Mouse (Mus musculus) myocyte (in vitro differentiated cells): ENCODE results near the gene Ltf. TPM values are rescaled to one million over a fixed set of nuclear protein-coding genes. Genes with fewer than 3 reads are reported as not detected.

ENCODE experiments used
- H3K27me3 ChIP-seq: one replicate; pipeline ENCODE4 v1.6.1; 2011; ENCODE audit not compliant: control insufficient read depth, insufficient read depth, insufficient read length
- H3K36me3 ChIP-seq: one replicate; pipeline ENCODE4 v1.6.1; 2011; ENCODE audit not compliant: control insufficient read depth, insufficient read depth
- H3K4me2 ChIP-seq: one replicate; pipeline ENCODE4 v1.6.1; 2011; ENCODE audit warnings: low read depth, control low read depth
- H3K4me3 ChIP-seq: one replicate; pipeline ENCODE4 v1.5.1; 2011; ENCODE audit warnings: mild to moderate bottlenecking, control low read depth, moderate library complexity
- H3K79me2 ChIP-seq: one replicate; pipeline ENCODE4 v1.6.1; 2011; ENCODE audit not compliant: control insufficient read depth, insufficient read depth
- H3ac ChIP-seq: one replicate; pipeline ENCODE4 v1.6.1; 2011; ENCODE audit not compliant: control insufficient read depth, insufficient read length
- CEBPB ChIP-seq: IDR thresholded peaks from 2 replicates; pipeline ENCODE4 v1.6.1; 2011; ENCODE audit warnings: mild to moderate bottlenecking, moderate library complexity; ENCODE audit not compliant: poor library complexity, insufficient read depth, severe bottlenecking
- E2F4 ChIP-seq: IDR thresholded peaks from one replicate; pipeline ENCODE4 v1.6.1; 2011; ENCODE audit warnings: mild to moderate bottlenecking, control low read depth, moderate library complexity; ENCODE audit not compliant: insufficient read depth
- MAX ChIP-seq: IDR thresholded peaks from one replicate; pipeline ENCODE4 v1.6.1; 2011; ENCODE audit warnings: low read depth, mild to moderate bottlenecking, control low read depth
- MYOD1 ChIP-seq, 3 experiments: IDR thresholded peaks; one replicate each; pipeline ENCODE4 v1.6.1; 2011; ENCODE audit warnings: control low read depth in 2 of 3, low read depth in 2 of 3, mild to moderate bottlenecking in 2 of 3, moderate library complexity in 1 of 3; ENCODE audit not compliant: insufficient read length in 2 of 3, control insufficient read depth in 1 of 3
- MYOG ChIP-seq, 3 experiments: IDR thresholded peaks; one replicate each; pipeline ENCODE4 v1.6.1; 2011; ENCODE audit warnings: control low read depth in 2 of 3, low read depth in 2 of 3, mild to moderate bottlenecking in 2 of 3; ENCODE audit not compliant: insufficient read length in 2 of 3, control insufficient read depth in 1 of 3, insufficient read depth in 1 of 3
- POLR2A ChIP-seq: IDR thresholded peaks from one replicate; pipeline ENCODE4 v1.6.1; 2011; ENCODE audit warnings: low read depth, mild to moderate bottlenecking, control low read depth, moderate library complexity; ENCODE audit not compliant: insufficient read length
- POLR2AphosphoS2 ChIP-seq: IDR thresholded peaks from one replicate; pipeline ENCODE4 v1.6.1; 2011; ENCODE audit warnings: low read depth, control low read depth; ENCODE audit not compliant: insufficient read length
- REST ChIP-seq: IDR thresholded peaks from one replicate; pipeline ENCODE4 v1.6.1; 2011; ENCODE audit warnings: mild to moderate bottlenecking, control low read depth, moderate library complexity; ENCODE audit not compliant: insufficient read depth, insufficient read length
- SRF ChIP-seq: IDR thresholded peaks from one replicate; pipeline ENCODE4 v1.6.1; 2011; ENCODE audit warnings: low read depth; ENCODE audit not compliant: control insufficient read depth, insufficient read length
- TCF12 ChIP-seq: IDR thresholded peaks from one replicate; pipeline ENCODE4 v1.6.1; 2011; ENCODE audit warnings: mild to moderate bottlenecking, control low read depth; ENCODE audit not compliant: poor library complexity, insufficient read depth, severe bottlenecking
- TCF3 ChIP-seq: IDR thresholded peaks from one replicate; pipeline ENCODE4 v1.6.1; 2011; ENCODE audit warnings: low read depth, control low read depth; ENCODE audit not compliant: insufficient read length
- USF1 ChIP-seq: IDR thresholded peaks from one replicate; pipeline ENCODE4 v1.6.1; 2011; ENCODE audit warnings: low read depth, mild to moderate bottlenecking, control low read depth, moderate library complexity
- polyA plus RNA-seq: library from polyadenylated mRNA; unstranded; fragments of >200 nt; fragmentation: generic; extraction: Trizol; gene quantifications from one replicate; pipeline ENCODE4 v1.2.1, GENCODE M21; 2012; ENCODE audit warnings: missing spikeins

Ltf gene
- polyA plus RNA-seq, 1 experiment, result not detected

GRCm38 (mm10) chr9:111070546-111070961 is 51.5 kb downstream of the Ltf start:
- Histone ChIP-seq H3ac (no peak overlapping the region), H3K79me2 (no peaks in the 10 kb centered on the region), H3K27me3 (no peaks in the 10 kb centered on the region), H3K4me3 (no peak overlapping the region), H3K36me3 (no peaks in the 10 kb centered on the region), H3K4me2 (no peak overlapping the region)
- TF ChIP-seq MAX (no peak), REST (no peak), MYOG (IDR thresholded peaks at IDR 0.05; ENCODE audit: control insufficient read depth in 1 of 3, insufficient read depth in 1 of 3, insufficient read length in 2 of 3, low read depth in 2 of 3) (no peak), USF1 (no peak), MYOD1 (IDR thresholded peaks at IDR 0.05; ENCODE audit: control insufficient read depth in 1 of 3, insufficient read length in 2 of 3, low read depth in 2 of 3) (no peak), POLR2AphosphoS2 (no peak), TCF12 (no peak), CEBPB (no peak), E2F4 (no peak), TCF3 (no peak), POLR2A (no peak), SRF (no peak)

- Histone ChIP-seq H3ac (no peak overlapping the region), H3K79me2 (no peaks in the 10 kb centered on the region), H3K27me3 (no peaks in the 10 kb centered on the region), H3K4me3 (no peak overlapping the region), H3K4me2 (no peak overlapping the region), H3K36me3 (no peaks in the 10 kb centered on the region)
- TF ChIP-seq CEBPB (no peak), TCF3 (no peak), MAX (no peak), SRF (no peak)
Observed at GRCm38 (mm10) chr9:111072175-111072574, 53.1 kb downstream of the Ltf start.

GRCm38 (mm10) chr9:111072971-111073370 is 53.9 kb downstream of the Ltf start:
- H3K4me2 ChIP-seq, result no peak overlapping the region
- H3K79me2 ChIP-seq, result no peaks in the 10 kb centered on the region
- TF ChIP-seq MYOG (IDR thresholded peaks at IDR 0.05; ENCODE audit: control insufficient read depth in 1 of 3, insufficient read depth in 1 of 3, insufficient read length in 2 of 3, low read depth in 2 of 3) (no peak), MYOD1 (IDR thresholded peaks at IDR 0.05; ENCODE audit: control insufficient read depth in 1 of 3, insufficient read length in 2 of 3, low read depth in 2 of 3) (no peak), POLR2AphosphoS2 (no peak), CEBPB (no peak), REST (no peak), TCF12 (no peak), E2F4 (no peak), MAX (no peak), POLR2A (no peak), SRF (no peak), TCF3 (no peak), USF1 (no peak)
- H3K36me3 ChIP-seq, result no peaks in the 10 kb centered on the region
- no peaks in the 10 kb centered on the region for H3K27me3 ChIP-seq
- H3K4me3 ChIP-seq, result no peak overlapping the region
- H3ac ChIP-seq, result no peak overlapping the region

- Histone ChIP-seq H3K79me2 (no peaks in the 10 kb centered on the region), H3K4me3 (no peak overlapping the region), H3K4me2 (no peak overlapping the region), H3ac (no peak overlapping the region), H3K36me3 (no peaks in the 10 kb centered on the region), H3K27me3 (no peaks in the 10 kb centered on the region)
- TF ChIP-seq POLR2A (no peak), MYOD1 (IDR thresholded peaks at IDR 0.05; ENCODE audit: control insufficient read depth in 1 of 3, insufficient read length in 2 of 3, low read depth in 2 of 3) (no peak), MAX (no peak), E2F4 (no peak), TCF12 (no peak), REST (no peak), CEBPB (no peak)
Observed at GRCm38 (mm10) chr9:111077745-111078144, 58.7 kb downstream of the Ltf start.

GRCm38 (mm10) chr9:111080801-111081200 is 61.7 kb downstream of the Ltf start:
- no peaks in the 10 kb centered on the region for H3K36me3 ChIP-seq
- H3K4me3 ChIP-seq, result no peak overlapping the region

More at GRCm38 (mm10) chr9:111080801-111081200, 61.7 kb downstream of the Ltf start:
- Histone ChIP-seq H3K79me2 (no peaks in the 10 kb centered on the region), H3K27me3 (no peaks in the 10 kb centered on the region), H3K4me2 (no peak overlapping the region), H3ac (no peak overlapping the region)
- TF ChIP-seq SRF (no peak), TCF3 (no peak), TCF12 (no peak), MYOD1 (IDR thresholded peaks at IDR 0.05; ENCODE audit: control insufficient read depth in 1 of 3, insufficient read length in 2 of 3, low read depth in 2 of 3) (no peak), MAX (no peak), CEBPB (no peak)
